Mouse (Mus musculus): ENCODE data around the gene Mynn. TPM values are rescaled to one million over a fixed set of nuclear protein-coding genes. Genes with fewer than 3 reads are reported as not detected.

Mynn gene
- polyA plus RNA-seq, 1 experiment from 2014 or later = 32.1 TPM

- no peak overlapping the region for H3K27ac ChIP-seq (replicated peaks; ENCODE audit: low read depth, low read length)
- H3K4me3 ChIP-seq (ENCODE audit: low read depth, low read length) = peak overlapping the region; percentile 43
- ATAC-seq (ENCODE audit: insufficient number of reproducible peaks, low FRiP score, low TSS enrichment, low read depth) (no peak), DNase-seq (ENCODE audit: low spot score) (peak; percentile 60)
- no peaks in the 10 kb centered on the region for H3K9me3 ChIP-seq (ENCODE audit: control insufficient read depth, low read length)
- H3K9ac ChIP-seq (ENCODE audit: low read length) = peak overlapping the region; percentile 49
- H3K4me1 ChIP-seq (ENCODE audit: control insufficient read depth, insufficient read depth, low read length) = no peaks in the 10 kb centered on the region
- H3K4me2 ChIP-seq (ENCODE audit: low read depth, severe bottlenecking) = peak overlapping the region; percentile 84
- H3K36me3 ChIP-seq (ENCODE audit: control insufficient read depth, insufficient read depth, low read length) = no peaks in the 10 kb centered on the region
- peaks cover 15% of the 10 kb centered on the region for H3K27me3 ChIP-seq (ENCODE audit: control insufficient read depth, insufficient read depth, low read length)
- under 1% methylated on average over 41 of the region's 41 CpGs for WGBS
Measured at GRCm38 (mm10) chr3:30650062-30650841, 48.4 kb downstream of the Mynn start.

- H3K4me1 ChIP-seq (ENCODE audit: control insufficient read depth, insufficient read depth, low read length) = no peaks in the 10 kb centered on the region
- 92% methylated on average over 5 of the region's 5 CpGs for WGBS
- H3K4me2 ChIP-seq (ENCODE audit: low read depth, severe bottlenecking) = no peak overlapping the region
- H3K27ac ChIP-seq (replicated peaks; ENCODE audit: low read depth, low read length) = no peak overlapping the region
- no peak for ATAC-seq (ENCODE audit: insufficient number of reproducible peaks, low FRiP score, low TSS enrichment, low read depth)
- no peak overlapping the region for H3K9ac ChIP-seq (ENCODE audit: low read length)
- H3K4me3 ChIP-seq (ENCODE audit: low read depth, low read length) = no peak overlapping the region
- DNase-seq (ENCODE audit: low spot score) = no peak
- no peaks in the 10 kb centered on the region for H3K9me3 ChIP-seq (ENCODE audit: control insufficient read depth, low read length)
- H3K27me3 ChIP-seq (ENCODE audit: control insufficient read depth, insufficient read depth, low read length) = peaks cover 2% of the 10 kb centered on the region; the same call in 1 of the 2 replicates
- H3K36me3 ChIP-seq (ENCODE audit: control insufficient read depth, insufficient read depth, low read length) = no peaks in the 10 kb centered on the region
Measured at GRCm38 (mm10) chr3:30655937-30656336, 54.1 kb downstream of the Mynn start.

GRCm38 (mm10) chr3:30658486-30658885 is 56.6 kb downstream of the Mynn start:
- no peak for ATAC-seq (ENCODE audit: insufficient number of reproducible peaks, low FRiP score, low TSS enrichment, low read depth)
- no peaks in the 10 kb centered on the region for H3K27me3 ChIP-seq (ENCODE audit: control insufficient read depth, insufficient read depth, low read length)
- no peak overlapping the region for H3K4me2 ChIP-seq (ENCODE audit: low read depth, severe bottlenecking)
- H3K27ac ChIP-seq (replicated peaks; ENCODE audit: low read depth, low read length) = no peak overlapping the region
- H3K4me1 ChIP-seq (ENCODE audit: control insufficient read depth, insufficient read depth, low read length) = no peaks in the 10 kb centered on the region
- H3K9me3 ChIP-seq (ENCODE audit: control insufficient read depth, low read length) = no peaks in the 10 kb centered on the region
- H3K9ac ChIP-seq (ENCODE audit: low read length) = no peak overlapping the region
- H3K4me3 ChIP-seq (ENCODE audit: low read depth, low read length) = no peak overlapping the region
- no peak for DNase-seq (ENCODE audit: low spot score)
- 88% methylated on average over 9 of the region's 9 CpGs for WGBS
- H3K36me3 ChIP-seq (ENCODE audit: control insufficient read depth, insufficient read depth, low read length) = no peaks in the 10 kb centered on the region

Other genes with a start within 250 kb of the Mynn start
- 218 and 228 TPM in 2 replicates for gene Mecom, start 54.1 kb upstream of the Mynn start, polyA plus RNA-seq (2014; fragmentation: Nextera tagmentation; extraction: Ambion mirVana)
- 0.24 TPM in 1 of 2 replicates, not detected in the other for gene Actrt3, start 2.1 kb upstream of the Mynn start, polyA plus RNA-seq (2014; fragmentation: Nextera tagmentation; extraction: Ambion mirVana)
- gene Lrriq4, start 42.4 kb downstream of the Mynn start, polyA plus RNA-seq (2014; fragmentation: Nextera tagmentation; extraction: Ambion mirVana) = not detected in 2 replicates
- 2.1 and 2.6 TPM in 2 replicates for gene Lrrc34, start 45.8 kb downstream of the Mynn start, polyA plus RNA-seq (2014; fragmentation: Nextera tagmentation; extraction: Ambion mirVana)
- gene Lrrc31, start 97.8 kb downstream of the Mynn start, polyA plus RNA-seq (2014; fragmentation: Nextera tagmentation; extraction: Ambion mirVana) = 0.08 TPM in 1 of 2 replicates, not detected in the other
- gene Samd7, start 144.2 kb downstream of the Mynn start, polyA plus RNA-seq (2014; fragmentation: Nextera tagmentation; extraction: Ambion mirVana) = not detected in 2 replicates
- gene Sec62, start 190.8 kb downstream of the Mynn start, polyA plus RNA-seq (2014; fragmentation: Nextera tagmentation; extraction: Ambion mirVana) = 65.0 and 72.1 TPM in 2 replicates

All from limb, embryonic 11.5 days (tissue).